Mouse (Mus musculus): Measurements from ENCODE around the gene Crlf1. TPM values are rescaled to one million over a fixed set of nuclear protein-coding genes. Genes with fewer than 3 reads are reported as not detected.

Gene Crlf1
- total and polyA plus RNA-seq, 2 experiments = not detected

DNA sequence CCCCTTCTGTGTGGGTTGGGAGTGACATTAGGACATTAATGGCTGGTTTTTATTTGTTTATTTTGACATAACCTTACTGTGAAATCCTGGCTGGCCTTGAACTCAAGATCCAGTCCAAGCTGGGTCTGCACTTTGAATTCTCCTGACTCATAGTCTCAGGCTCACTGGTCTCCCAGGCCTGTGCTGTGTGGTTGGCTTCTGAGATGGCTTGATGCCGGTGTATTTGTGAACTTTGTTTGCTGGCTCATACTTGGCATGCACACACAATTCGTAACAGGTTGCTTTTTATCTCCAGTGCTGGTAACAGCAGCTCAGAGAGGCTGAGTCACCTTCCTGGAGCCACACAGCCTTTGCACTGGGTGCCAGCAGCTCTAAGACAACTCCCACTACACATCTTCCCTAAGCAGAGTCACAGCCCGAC lies 36.8 kb downstream of the Crlf1 start:
- Histone ChIP-seq H3K79me2 (ENCODE audit: control insufficient read depth, insufficient read depth, low read length) (peaks cover 9% of the 10 kb centered on the region; the same call in 1 of the 2 replicates), H3K27ac (replicated peaks; ENCODE audit: insufficient read depth, low read depth, low read length) (peak overlapping the region; percentile 87), H3K36me3 (ENCODE audit: control insufficient read depth, insufficient read depth, low read length) (peaks cover 22% of the 10 kb centered on the region; the same call in 1 of the 2 replicates), H3K4me3 (ENCODE audit: insufficient read depth, low read depth, low read length) (no peak overlapping the region), H3K4me1 (ENCODE audit: control insufficient read depth, insufficient read depth, low read length) (peaks cover 27% of the 10 kb centered on the region), H3K9ac (ENCODE audit: low read depth, low read length) (peak overlapping the region; percentile 11; the same call in 1 of the 2 replicates), H3K27me3 (ENCODE audit: control insufficient read depth, insufficient read depth, low read length) (no peaks in the 10 kb centered on the region)
- WGBS = 22% methylated on average over 3 of the region's 3 CpGs
- DNase-seq (ENCODE audit: extremely low read depth, low read depth, low spot score) = peak; percentile 100
- TF ChIP-seq CTCF (IDR thresholded peaks at IDR 0.05; ENCODE audit: low read depth, low read length) (no peak), POLR2A (IDR thresholded peaks at IDR 0.05; ENCODE audit: extremely low read depth, insufficient read depth, low read length) (no peak)

- Histone ChIP-seq H3K27ac (replicated peaks; ENCODE audit: insufficient read depth, low read depth, low read length) (peak overlapping the region; percentile 86), H3K9ac (ENCODE audit: low read depth, low read length) (peak overlapping the region; percentile 11)
- no peak for DNase-seq (ENCODE audit: extremely low read depth, low read depth, low spot score)
Observed at GRCm38 (mm10) chr8:70530314-70530713, 37.4 kb downstream of the Crlf1 start.

GRCm38 (mm10) chr8:70534281-70534680 lies 41.3 kb downstream of the Crlf1 start:
- no peak for DNase-seq (ENCODE audit: extremely low read depth, low read depth, low spot score)
- WGBS = 95% methylated on average over 12 of the region's 12 CpGs
- peaks cover 6% of the 10 kb centered on the region; the same call in 1 of the 2 replicates for H3K79me2 ChIP-seq (ENCODE audit: control insufficient read depth, insufficient read depth, low read length)
- H3K4me1 ChIP-seq (ENCODE audit: control insufficient read depth, insufficient read depth, low read length) = peaks cover 20% of the 10 kb centered on the region
- TF ChIP-seq CTCF (IDR thresholded peaks at IDR 0.05; ENCODE audit: low read depth, low read length) = no peak
- TF ChIP-seq POLR2A (IDR thresholded peaks at IDR 0.05; ENCODE audit: extremely low read depth, insufficient read depth, low read length) = no peak
- no peak overlapping the region for H3K4me3 ChIP-seq (ENCODE audit: insufficient read depth, low read depth, low read length)
- H3K27ac ChIP-seq (replicated peaks; ENCODE audit: insufficient read depth, low read depth, low read length) = no peak overlapping the region
- no peaks in the 10 kb centered on the region for H3K27me3 ChIP-seq (ENCODE audit: control insufficient read depth, insufficient read depth, low read length)
- no peak overlapping the region for H3K9ac ChIP-seq (ENCODE audit: low read depth, low read length)
- H3K36me3 ChIP-seq (ENCODE audit: control insufficient read depth, insufficient read depth, low read length) = peaks cover 36% of the 10 kb centered on the region

More at GRCm38 (mm10) chr8:70530314-70530713, 37.4 kb downstream of the Crlf1 start:
- WGBS = 89% methylated on average over 2 of the region's 2 CpGs
- Histone ChIP-seq H3K36me3 (ENCODE audit: control insufficient read depth, insufficient read depth, low read length) (peaks cover 25% of the 10 kb centered on the region; the same call in 1 of the 2 replicates), H3K4me1 (ENCODE audit: control insufficient read depth, insufficient read depth, low read length) (peaks cover 27% of the 10 kb centered on the region), H3K27me3 (ENCODE audit: control insufficient read depth, insufficient read depth, low read length) (no peaks in the 10 kb centered on the region), H3K79me2 (ENCODE audit: control insufficient read depth, insufficient read depth, low read length) (peaks cover 9% of the 10 kb centered on the region; the same call in 1 of the 2 replicates), H3K4me3 (ENCODE audit: insufficient read depth, low read depth, low read length) (no peak overlapping the region)
- peak; percentile 14; the same call in 1 of the 2 replicates for TF ChIP-seq CTCF (IDR thresholded peaks at IDR 0.05; ENCODE audit: low read depth, low read length)
- no peak for TF ChIP-seq POLR2A (IDR thresholded peaks at IDR 0.05; ENCODE audit: extremely low read depth, insufficient read depth, low read length)

GRCm38 (mm10) chr8:70535221-70535620 lies 42.3 kb downstream of the Crlf1 start:
- 88% methylated on average over 3 of the region's 3 CpGs for WGBS
- peaks cover 36% of the 10 kb centered on the region for H3K36me3 ChIP-seq (ENCODE audit: control insufficient read depth, insufficient read depth, low read length)
- H3K4me1 ChIP-seq (ENCODE audit: control insufficient read depth, insufficient read depth, low read length) = peaks cover 16% of the 10 kb centered on the region
- no peaks in the 10 kb centered on the region for H3K27me3 ChIP-seq (ENCODE audit: control insufficient read depth, insufficient read depth, low read length)
- H3K4me3 ChIP-seq (ENCODE audit: insufficient read depth, low read depth, low read length) = no peak overlapping the region
- H3K9ac ChIP-seq (ENCODE audit: low read depth, low read length) = no peak overlapping the region
- no peak for TF ChIP-seq POLR2A (IDR thresholded peaks at IDR 0.05; ENCODE audit: extremely low read depth, insufficient read depth, low read length)
- TF ChIP-seq CTCF (IDR thresholded peaks at IDR 0.05; ENCODE audit: low read depth, low read length) = no peak
- peaks cover 13% of the 10 kb centered on the region; the same call in 1 of the 2 replicates for H3K79me2 ChIP-seq (ENCODE audit: control insufficient read depth, insufficient read depth, low read length)
- DNase-seq (ENCODE audit: extremely low read depth, low read depth, low spot score) = no peak
- H3K27ac ChIP-seq (replicated peaks; ENCODE audit: insufficient read depth, low read depth, low read length) = no peak overlapping the region

DNA sequence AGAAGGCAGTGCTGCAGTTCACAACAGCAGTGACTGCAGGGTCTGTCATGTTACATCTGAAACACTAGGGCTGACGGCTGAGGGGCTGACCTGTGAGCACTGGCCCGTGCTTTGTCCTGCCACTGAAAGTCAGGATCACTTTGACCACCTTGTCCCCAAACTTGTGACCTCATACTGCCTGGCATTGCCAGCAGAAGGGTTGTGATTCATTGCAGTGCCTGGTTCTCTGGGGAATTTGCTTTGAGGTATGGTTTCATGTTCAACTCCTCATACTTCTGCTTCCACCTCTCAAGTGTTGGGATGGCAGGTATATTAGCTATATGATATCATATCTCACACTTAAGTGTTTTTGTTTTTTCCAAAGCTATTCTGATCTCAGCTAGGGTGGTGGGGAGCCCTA lies 42.7 kb downstream of the Crlf1 start:
- H3K4me3 ChIP-seq (ENCODE audit: insufficient read depth, low read depth, low read length) = no peak overlapping the region
- no peak overlapping the region for H3K27ac ChIP-seq (replicated peaks; ENCODE audit: insufficient read depth, low read depth, low read length)
- peaks cover 36% of the 10 kb centered on the region for H3K36me3 ChIP-seq (ENCODE audit: control insufficient read depth, insufficient read depth, low read length)
- H3K27me3 ChIP-seq (ENCODE audit: control insufficient read depth, insufficient read depth, low read length) = no peaks in the 10 kb centered on the region
- TF ChIP-seq POLR2A (IDR thresholded peaks at IDR 0.05; ENCODE audit: extremely low read depth, insufficient read depth, low read length) (no peak), CTCF (IDR thresholded peaks at IDR 0.05; ENCODE audit: low read depth, low read length) (no peak)
- 90% methylated on average over 2 of the region's 2 CpGs for WGBS
- peaks cover 18% of the 10 kb centered on the region; the same call in 1 of the 2 replicates for H3K79me2 ChIP-seq (ENCODE audit: control insufficient read depth, insufficient read depth, low read length)
- H3K9ac ChIP-seq (ENCODE audit: low read depth, low read length) = no peak overlapping the region
- peaks cover 14% of the 10 kb centered on the region; the same call in 1 of the 2 replicates for H3K4me1 ChIP-seq (ENCODE audit: control insufficient read depth, insufficient read depth, low read length)
- no peak for DNase-seq (ENCODE audit: extremely low read depth, low read depth, low spot score)

DNA sequence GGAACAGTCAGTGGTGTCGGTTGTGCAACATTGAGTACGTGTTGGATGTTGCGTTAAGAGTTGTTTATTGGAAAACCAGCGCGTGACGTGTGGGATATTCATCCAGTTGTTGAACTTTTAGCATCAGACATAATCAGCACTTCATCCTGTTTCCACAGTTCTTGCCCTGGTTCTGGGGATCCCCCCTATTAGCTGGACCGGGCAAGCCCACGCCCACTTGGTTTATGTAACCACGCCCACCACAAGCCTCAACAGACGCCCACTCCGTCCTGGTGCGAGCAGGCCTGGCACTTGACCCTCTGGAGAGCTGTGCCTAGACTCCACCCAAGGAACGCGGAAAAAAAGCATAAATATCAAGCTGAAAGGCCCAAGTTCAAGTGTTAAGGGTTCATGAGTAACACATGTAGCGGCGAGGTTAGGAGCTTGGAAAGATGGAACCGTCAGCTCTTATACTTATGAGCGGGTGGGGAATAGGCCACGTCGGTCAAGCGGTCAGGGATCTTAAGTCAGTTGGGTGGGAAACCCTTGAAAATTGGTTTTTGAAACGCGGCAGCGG lies 45.1 kb downstream of the Crlf1 start:
- peak overlapping the region; percentile 93 for H3K27ac ChIP-seq (replicated peaks; ENCODE audit: insufficient read depth, low read depth, low read length)
- H3K4me3 ChIP-seq (ENCODE audit: insufficient read depth, low read depth, low read length) = peak overlapping the region; percentile 58
- H3K9ac ChIP-seq (ENCODE audit: low read depth, low read length) = peak overlapping the region; percentile 72
- no peaks in the 10 kb centered on the region for H3K27me3 ChIP-seq (ENCODE audit: control insufficient read depth, insufficient read depth, low read length)
- H3K79me2 ChIP-seq (ENCODE audit: control insufficient read depth, insufficient read depth, low read length) = peaks cover 29% of the 10 kb centered on the region; the same call in 1 of the 2 replicates
- peaks cover 14% of the 10 kb centered on the region for H3K4me1 ChIP-seq (ENCODE audit: control insufficient read depth, insufficient read depth, low read length)
- WGBS = 1% methylated on average over 24 of the region's 24 CpGs
- TF ChIP-seq POLR2A (IDR thresholded peaks at IDR 0.05; ENCODE audit: extremely low read depth, insufficient read depth, low read length) (0 out of 2 replicates have a peak, but pooled peaks have one; percentile 42), CTCF (IDR thresholded peaks at IDR 0.05; ENCODE audit: low read depth, low read length) (no peak)
- H3K36me3 ChIP-seq (ENCODE audit: control insufficient read depth, insufficient read depth, low read length) = peaks cover 21% of the 10 kb centered on the region
- peak; percentile 92 for DNase-seq (ENCODE audit: extremely low read depth, low read depth, low spot score)

Data from liver, adult 2 months (tissue).